Mouse (Mus musculus) heart, postnatal 0 days (tissue): ENCODE data around the gene Osbpl3.

Source experiments
- CTCF ChIP-seq: IDR thresholded peaks from 2 replicates; pipeline ENCODE4 v1.5.1; 2016; ENCODE audit warnings: antibody characterized with exemption, control low read depth, low read depth
- EP300 ChIP-seq: IDR thresholded peaks from 2 replicates; pipeline ENCODE4 v1.6.1; 2016; ENCODE audit warnings: antibody characterized with exemption, low read depth

GRCm38 (mm10) chr6:50437815-50438214, 18.2 kb downstream of the Osbpl3 start:
- TF ChIP-seq CTCF (no peak), EP300 (no peak)
